Mouse (Mus musculus) kidney, postnatal 10 days (tissue): ENCODE results near the gene Ndufs3.
A peak's percentile ranks its signal among the peaks of the same experiment; 100 is the strongest.
"Not testable (repeated sequence)": the region's sequence is repeated elsewhere in the genome, so short reads cannot be mapped to it uniquely, and the experiment has no call there.

ENCODE experiments used
- DNase-seq: peaks from one replicate; pipeline ENCODE4 v3.0.0; 2021; ENCODE audit warnings: mixed read lengths

The Ndufs3 gene

DNA sequence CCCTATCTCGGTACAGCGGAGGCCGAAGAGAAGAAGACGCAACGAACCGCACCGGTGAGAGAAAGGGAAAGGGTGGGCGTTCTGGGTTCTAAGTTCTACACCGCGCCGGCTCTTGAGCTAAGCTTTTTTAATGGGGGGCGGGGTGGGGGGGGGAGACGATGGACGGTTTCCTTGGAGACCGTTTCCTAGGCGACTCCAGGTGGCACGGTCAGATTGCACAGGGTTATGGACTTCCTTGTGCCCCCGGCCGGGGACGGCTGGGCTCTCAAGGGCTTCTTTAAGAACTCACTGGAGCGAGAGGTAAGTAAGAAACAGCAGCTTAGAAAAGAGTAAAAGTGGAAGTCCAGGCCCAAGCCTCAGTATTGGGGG, 213 bp upstream of the Ndufs3 start:
- peak; percentile 66 for DNase-seq

DNA sequence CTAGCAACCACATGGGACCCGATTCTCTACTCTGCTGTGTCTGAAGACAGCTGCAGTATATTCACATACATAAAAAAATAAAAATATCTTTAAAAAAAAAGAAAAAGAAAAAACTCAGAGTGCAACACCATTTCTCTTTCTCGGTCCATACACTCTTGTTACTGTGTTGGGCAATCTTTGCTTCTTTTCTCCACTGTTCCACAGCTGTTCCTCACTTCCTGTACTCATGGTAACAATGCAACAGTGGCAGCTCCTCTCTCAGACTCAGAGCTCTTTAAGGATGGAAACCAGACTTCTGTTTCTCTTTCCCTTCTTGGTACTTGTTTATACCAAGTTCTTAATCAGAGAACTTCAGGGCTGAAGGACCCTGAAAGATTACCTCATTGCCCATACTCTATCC, 1.2 kb downstream of the Ndufs3 start:
- DNase-seq, result no peak

DNA sequence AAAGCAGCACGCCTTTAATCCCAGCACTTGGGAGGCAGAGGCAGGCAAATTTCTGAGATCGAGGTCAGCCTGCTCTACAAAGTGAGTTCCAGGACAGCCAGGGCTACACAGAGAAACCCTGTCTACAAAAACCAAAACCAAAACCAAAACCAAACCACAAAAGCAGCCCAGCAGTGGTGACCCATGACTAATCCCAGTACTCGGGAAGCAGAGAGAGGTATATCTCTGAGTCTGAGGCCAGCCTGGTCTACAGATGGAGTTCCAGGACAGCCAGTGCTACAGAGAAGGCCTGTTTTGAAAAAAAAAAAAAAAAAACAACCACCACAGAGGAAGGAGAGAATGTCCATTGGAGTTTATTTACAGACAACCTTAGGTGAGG, 10.3 kb downstream of the Ndufs3 start:
- not testable (repeated sequence) for DNase-seq

DNA sequence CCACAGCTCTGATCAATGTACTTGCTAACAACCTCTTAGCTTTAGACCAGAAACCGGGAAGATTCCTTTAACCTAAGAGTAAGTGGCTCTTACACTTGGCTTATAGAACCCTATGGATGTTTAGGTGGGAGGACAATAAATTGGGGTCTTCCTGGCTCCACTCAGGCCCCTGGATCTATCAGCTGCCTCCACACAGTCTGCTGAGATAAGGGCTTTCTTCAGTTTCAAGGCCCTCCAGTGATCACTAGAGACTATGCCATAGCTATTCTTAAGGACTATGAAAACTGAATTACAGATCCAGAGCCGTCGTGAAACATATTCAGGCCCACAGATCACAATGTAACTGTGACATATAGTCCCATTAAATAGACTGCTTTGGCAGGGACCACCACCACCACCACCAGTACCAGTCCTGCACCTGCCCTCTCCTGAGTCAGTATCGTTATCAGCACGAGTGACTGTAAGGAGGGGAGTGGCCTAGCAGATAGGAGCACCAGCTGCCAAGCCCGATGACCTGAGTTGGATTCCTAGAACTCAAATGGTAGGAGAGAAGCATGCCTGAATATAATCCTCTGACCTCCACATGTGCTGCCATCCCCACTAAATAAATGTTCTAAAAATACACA, 10.8 kb downstream of the Ndufs3 start:
- no peak for DNase-seq

DNA sequence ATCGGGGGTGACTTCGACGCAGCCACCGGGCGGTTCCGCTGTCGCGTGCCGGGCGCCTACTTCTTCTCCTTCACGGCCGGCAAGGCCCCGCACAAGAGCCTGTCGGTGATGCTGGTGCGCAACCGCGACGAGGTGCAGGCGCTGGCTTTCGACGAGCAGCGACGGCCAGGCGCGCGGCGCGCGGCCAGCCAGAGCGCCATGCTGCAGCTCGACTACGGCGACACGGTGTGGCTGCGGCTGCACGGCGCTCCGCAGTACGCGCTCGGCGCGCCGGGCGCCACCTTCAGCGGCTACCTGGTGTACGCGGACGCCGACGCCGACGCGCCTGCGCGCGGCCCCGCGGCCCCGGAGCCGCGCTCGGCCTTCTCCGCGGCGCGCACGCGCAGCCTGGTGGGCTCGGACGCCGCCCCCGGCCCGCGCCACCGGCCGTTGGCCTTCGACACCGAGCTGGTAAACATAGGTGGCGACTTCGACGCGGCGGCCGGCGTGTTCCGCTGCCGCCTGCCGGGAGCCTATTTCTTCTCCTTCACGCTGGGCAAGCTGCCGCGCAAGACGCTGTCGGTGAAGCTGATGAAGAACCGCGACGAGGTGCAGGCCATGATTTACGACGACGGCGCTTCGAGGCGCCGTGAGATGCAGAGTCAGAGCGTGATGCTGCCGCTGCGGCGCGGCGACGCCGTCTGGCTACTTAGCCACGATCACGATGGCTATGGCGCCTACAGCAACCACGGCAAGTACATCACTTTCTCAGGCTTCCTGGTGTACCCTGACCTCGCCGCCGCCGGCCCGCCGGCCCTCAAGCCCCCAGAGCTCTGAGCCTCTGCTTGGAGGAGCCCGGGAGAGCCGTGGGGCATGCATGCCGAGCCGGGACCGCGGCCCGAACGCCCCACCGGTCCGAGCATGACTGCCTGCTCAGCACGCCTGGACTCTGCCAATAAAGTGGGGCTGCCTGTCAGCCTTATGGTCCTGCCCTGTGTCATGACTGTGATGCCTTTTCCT, 14.8 kb downstream of the Ndufs3 start:
- peak; percentile 66 for DNase-seq

DNA sequence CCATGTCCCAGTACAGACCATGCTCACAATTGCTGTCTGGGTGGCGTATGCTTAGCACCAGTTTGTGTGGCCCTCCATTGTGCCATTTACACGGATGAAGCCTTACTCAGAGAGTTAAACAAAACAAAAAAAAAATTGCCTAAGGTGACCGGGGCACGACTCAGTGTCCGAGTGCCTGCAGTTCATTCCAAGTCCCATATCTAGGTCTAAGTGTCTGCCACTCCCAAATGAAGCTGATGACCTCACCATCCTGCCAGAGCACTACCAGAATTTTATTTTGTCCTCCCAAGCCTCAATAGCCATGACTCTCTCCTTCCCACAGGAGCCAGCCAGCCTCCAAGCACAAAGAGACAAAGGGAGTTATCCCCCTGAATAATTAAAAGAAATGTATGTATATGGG, 17.0 kb downstream of the Ndufs3 start:
- DNase-seq, result no peak

DNA sequence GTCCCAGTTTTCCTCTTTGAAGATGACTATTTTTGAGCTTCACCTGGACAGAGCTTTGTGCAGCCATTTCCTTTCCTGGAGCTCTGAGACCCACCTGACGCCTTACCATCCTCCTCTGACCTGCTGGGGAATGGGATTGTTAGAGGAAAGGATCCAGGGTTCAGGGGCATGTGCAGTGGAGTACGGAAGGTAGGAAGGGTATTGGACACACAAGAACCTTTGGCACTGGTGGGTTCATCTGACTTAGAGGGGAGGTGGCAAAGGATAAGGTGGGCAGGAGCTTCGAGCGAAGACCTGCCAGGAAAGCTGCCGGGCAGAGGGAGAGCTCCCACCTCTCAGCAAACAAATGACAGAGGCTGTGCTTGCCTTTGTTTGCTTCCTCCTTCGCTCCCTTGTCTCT, 18.2 kb downstream of the Ndufs3 start:
- no peak for DNase-seq

DNA sequence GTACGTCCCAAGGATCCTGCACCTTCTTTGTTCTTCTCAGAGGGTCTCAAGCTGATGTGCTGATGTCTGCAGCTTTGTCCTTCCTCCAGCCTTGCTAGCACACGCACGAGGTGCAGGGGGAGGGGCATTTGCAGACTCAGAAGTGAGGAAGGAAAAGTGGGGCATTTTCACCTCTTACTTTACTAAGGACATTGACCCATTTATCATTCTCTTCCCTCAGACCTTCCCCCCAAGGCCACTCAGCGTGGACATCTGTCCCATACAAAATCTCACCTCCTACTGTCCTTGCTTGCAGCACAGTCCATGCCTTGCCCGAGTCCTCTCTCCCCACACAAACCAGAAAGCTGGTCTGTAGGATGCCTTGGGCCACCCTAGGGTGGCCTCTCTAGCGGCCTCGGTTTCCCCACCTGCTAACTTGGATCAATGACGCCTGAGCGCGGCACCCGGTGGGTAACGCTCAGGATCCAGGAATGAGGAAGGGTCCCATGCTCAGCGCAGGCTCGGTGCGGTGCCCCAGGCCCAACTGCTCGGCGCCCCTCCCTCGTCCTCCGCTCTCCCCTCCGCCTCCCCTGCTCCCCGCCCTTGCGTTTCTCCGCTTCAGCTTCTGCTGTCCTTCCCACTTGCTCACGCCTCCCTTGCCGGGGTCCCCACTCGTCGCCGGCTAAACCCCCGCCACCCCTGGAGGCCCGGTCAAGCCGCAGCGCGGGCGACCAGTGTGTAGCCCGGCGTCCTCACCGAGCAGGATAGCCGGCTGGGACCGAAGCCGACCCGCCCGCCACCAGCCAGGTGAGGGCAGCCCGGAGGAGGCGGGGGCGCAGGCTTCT, 19.2 kb downstream of the Ndufs3 start, which contains the start of gene C1qtnf4:
Gene C1qtnf4 (plus strand): TSS at position 643 of the 824 bp plus-strand sequence.
- DNase-seq, result peak; percentile 47

DNA sequence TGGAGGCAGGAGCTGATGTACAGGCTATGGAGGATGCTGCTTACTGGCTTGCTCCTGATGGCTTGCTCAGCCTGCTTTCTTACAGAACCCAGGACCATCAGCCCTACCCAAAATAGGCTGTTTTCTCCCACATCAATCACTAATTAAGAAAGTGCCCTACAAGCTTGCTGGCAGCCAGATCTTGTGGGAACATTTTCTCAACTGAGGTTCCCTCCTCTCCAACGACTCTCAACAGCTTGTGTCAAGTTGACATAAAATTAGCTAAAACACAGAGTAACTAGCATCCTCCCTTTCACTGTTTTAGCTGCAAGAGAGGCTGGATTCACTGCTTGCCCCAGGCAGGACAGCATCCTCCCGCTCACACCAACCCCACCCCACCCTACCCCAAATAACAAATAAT, 22.8 kb downstream of the Ndufs3 start:
- DNase-seq, result no peak

DNA sequence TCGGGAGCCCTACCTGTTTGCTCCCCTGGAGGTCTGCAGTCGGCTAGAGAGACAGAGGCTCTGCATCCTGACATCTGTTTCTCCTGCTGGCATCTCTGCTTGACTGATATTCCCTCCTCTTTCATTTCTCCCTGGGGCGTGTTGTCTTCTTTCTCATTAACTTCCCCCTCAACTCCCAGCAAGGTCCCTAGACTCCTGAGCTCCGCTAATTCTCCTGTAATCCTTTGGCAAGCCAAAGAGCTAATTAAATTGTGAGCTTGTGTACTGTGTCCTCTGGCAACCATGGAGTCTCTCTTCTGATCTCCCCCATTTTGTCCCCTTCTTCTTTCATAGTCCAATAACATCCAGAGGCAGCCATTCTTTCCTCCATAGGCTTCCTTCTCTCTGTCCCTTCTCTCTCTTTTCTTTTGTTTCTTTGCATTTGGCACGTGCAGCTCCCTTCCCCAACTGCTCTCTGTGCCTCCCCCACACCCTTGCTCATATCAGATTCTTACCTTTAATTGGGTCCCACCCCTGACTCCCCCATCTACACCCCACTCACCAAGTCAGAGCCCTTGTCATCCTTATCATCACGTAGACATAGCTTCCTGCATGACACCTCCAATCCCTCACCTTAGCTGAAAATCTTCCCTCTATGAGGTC, 24.4 kb downstream of the Ndufs3 start:
- DNase-seq, result no peak

DNA sequence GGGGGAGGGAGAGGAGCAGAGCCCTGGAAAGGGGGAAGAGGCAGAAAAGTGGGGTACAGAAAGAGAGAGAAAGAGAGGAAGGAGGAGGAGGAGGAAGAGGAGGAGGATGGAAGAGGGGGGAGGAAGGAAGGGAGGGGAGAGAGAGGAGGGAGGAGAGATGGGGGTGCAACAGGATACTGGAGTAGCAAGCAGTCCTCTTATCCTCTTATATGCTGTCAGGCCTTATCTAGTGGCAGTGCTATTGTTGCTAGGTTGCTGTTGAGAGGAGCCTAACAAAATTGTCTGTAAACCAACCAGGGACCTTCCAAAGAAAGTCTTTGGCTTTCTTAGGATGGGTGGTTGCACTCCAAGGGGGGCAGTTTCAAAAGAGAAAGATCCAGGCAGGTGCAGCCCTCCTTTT, 25.2 kb downstream of the Ndufs3 start:
- no peak for DNase-seq

DNA sequence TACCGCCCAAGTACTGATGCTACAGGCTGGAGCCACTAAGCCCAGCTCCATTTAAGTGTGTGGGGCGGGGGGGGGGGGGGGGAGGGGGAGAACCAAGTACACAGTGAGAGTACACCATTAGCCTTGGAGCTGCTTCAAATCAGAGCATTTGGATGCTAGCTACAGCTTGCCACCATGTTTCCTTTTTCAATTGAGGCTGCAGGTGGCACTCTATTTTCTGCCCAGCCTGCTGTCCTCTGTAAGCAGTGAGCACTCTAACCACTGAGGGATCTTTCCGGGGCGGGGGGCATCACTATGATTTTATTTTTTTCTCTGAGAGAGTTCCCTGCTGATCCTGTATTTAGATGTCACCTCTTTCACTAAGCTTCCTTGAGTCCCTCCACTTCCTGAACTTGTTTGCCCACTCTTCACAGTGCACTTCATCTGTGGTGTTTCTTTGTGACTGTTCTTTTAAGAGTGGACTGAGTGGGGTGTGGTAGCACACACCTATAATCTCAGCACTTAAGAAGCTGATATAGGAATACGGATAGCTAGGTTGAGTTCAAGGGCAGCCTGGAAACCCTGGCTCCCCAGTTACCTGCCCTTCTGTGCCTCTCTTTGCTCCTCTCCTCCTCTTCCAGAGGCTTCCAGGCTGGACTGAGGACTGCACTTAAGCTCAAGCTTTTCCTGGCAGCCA, 26.9 kb downstream of the Ndufs3 start:
- DNase-seq, result no peak

DNA sequence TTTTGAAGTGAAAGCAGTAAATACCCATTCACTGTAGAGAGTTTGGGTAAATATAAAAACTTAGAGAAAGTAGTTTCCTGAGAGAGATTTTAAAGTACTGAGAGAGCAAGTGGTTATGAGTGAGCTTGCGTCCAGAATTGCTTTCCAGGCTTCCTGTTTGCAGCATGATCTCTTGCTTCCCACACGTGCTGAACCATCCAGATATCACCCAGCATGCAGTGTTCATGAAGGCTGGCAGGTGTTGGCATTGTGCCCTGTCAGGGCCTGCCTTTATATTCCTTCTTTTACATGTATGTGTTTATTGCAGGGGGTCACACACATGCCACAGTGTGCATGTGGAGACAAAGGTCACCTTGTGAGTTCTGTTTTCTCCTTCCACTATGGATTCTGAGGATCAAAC, 29.4 kb downstream of the Ndufs3 start:
- DNase-seq, result no peak

DNA sequence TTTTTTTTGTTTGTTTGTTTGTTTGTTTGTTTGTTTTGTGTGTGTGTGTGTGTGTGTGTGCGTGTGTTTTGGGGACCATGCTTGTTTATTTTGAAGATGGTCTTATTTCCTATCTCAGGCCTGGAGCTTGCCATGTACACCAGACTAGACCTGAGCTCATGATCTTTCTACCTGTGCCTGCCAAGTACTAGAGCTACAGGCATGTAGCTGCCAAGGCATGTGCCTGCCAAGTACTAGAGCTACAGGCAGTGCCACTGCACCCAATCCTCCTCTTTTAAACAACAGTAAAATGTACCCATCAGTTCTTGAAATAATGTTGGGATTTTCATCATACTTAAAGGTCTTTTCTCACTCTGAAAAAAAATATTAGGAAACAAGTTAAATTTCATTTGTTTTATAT, 30.6 kb downstream of the Ndufs3 start:
- no peak for DNase-seq

DNA sequence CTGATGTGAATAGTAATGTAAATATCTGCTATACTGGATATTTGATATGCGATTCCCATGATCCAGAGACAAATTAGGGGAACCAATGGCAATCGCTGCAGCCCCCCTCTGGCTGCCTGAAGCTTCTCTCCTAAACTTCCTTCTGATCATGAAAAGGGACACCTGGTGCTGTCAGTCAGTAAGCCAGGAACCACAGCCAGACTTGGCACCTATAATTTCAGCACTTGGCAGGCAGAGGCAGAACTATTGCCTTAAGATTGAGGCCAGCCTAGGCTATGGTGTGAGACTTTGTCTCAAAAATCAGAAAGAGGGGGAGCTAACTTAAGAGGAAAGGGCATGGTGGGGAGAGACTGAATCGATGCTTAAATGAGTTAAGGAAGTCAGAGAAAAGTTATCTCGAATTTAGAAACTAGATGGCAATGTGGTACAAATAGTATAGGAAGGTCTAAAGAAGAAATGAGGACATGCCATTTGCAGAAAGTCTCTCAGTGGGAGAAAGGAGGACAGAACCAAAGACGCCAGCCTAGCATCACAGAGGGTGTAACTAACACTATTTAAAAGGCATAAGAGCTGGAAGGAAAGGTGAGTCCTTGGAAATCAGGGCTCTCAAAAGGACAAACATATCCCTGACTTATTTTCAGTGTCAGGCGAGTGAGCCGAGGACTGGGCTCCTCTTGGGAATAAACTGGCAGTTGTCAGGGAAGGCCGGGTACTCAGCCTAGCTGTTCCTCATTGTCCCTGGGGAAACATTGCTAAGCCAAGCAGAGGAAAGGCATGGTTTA, 33.3 kb downstream of the Ndufs3 start:
- no peak for DNase-seq

DNA sequence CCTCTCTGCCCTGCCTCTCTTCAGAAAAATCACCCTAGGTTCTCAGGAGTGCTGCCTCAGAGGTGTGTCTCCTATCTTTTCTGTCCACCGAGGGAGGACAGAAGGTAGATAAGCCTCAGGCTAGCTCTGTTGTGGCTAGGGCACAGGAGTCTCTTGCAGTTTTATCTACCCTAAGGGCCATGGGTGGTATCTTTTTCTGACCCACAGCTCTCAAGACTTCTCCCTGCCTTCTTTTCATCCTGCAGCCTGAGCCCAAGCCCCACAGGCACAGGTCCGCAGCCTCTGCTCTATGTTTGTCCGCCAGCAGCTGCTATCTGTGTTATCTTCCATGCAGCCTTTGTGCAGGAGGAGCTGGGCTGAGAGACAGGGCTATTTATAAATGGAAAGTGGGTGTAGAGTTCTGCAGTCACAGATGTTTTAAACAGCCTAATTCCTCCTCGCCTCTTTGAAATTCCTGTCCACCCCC, 34.5 kb downstream of the Ndufs3 start:
- DNase-seq, result no peak

DNA sequence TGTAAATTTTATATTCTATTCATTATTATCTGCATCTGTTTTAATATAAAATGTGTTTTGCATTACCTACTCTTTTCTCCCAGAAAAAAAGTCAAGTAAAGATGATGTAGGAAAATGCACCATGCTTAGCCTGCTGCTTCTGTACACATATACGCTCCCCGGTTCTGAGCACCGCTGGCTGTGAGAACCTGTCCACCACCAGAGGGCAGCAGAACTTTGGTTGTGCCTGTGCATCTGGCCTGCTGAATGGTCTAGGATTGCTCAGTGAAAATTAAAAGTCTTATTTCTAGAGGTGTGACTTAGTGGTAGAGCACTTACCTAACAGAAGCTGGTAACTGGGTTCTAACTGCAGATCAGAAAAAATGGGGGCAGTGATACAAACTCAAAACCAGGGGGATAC, 38.1 kb downstream of the Ndufs3 start:
- peak; percentile 92 for DNase-seq

DNA sequence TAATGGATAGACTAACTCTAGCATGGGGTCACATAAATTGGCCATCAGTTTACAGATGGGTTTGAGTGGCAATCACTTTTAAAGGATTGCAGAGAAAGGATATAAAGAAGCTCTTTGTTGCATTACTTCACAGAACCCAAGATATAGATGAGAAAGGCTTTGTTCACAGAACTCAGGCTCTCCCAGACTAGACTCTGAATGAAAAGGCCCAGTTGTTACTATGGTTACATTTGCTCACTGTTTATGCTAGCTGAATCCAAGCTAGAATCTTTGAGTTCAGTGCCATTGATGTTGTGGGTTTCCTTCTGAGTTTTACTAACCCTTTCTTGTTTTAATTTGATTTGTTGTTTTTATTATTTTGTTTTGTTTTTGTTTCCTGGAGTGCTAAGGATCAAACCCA, 40.4 kb downstream of the Ndufs3 start:
- no peak for DNase-seq

DNA sequence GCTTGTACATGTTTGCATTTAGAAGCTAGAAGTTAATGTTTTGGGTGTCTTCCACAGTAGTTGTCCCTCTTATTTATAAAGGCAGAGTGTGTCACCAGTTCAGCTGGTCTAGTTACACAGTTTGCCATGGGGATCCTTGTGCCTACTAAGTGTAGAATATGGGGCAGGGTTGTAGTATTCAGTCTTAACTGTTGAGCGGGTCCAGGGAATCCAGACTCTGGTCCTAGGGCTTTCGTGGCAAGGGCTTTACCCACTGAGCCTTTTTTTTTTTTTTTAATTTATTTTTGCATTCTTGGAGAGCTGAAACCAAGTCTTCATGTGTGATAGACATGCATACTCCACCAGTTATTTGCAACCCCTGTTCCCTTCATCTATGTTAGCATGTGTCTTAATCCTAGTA, 43.1 kb downstream of the Ndufs3 start:
- DNase-seq, result no peak

DNA sequence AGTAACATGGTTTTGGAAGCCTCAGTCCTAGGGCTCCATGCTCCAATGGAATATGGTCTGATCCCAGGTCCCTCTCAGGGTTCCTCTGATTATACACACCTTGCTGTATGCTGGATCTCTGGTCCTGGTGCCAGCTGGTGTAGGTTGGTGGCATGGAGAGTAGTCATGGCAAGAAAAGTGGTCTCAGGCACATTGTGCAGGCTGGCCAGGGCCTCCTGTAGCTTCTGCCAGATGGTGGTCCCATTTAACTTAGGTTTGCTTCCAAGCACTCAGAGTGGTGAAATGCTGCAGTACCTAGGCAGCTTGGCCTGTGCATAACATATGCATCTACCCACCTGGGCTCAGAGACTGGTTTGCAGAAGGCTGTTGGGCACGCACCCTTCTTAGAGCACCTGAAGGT, 54.2 kb downstream of the Ndufs3 start:
- no peak for DNase-seq

DNA sequence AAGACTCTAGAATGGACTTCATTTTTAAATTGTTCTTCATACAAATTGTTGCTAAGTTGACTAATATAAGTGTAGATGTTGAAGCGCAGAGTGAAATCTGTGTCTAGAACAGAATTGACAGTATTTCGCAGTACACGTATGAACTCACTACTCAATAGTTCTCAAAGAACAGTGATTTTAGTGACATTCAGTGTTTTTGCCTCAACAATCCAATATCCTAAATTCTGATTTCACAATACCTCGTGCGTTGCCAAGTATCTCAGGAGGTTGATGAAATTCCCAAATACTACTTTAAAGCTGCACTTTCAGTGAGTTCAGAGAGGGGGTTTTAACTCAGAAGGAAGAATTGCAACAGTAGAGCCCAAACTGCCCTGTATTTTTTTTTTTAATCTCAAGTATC, 56.3 kb downstream of the Ndufs3 start:
- DNase-seq, result no peak
